Mouse (Mus musculus): ENCODE results near the gene Capn7.

Gene Capn7

GRCm38 (mm10) chr14:31336369-31337155, at the start of gene Capn7:
Capn7 (plus strand) TSS chr14:31336638.
- peak; percentile 97 for DNase-seq

DNA sequence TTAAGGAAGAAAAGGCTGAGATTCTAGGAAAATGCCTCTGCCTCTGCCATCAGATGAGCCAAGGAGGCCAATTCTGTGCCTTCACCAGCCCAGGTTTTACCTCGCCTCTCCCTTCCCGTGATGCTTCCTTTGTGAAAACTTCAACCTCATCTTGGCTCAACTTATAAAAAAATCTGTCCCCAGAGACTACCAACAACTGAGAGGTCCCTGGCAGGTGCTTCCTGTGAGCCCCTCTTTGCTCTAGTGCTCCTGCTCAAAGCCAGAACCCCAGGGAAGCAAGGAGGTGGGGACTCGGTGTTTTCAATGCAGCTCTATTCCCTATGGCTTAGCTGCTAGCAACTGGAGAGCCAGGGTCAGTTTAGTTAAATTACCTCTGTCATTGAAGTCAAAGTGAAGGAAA, 23.2 kb upstream of the Capn7 start:
- no peak for DNase-seq

DNA sequence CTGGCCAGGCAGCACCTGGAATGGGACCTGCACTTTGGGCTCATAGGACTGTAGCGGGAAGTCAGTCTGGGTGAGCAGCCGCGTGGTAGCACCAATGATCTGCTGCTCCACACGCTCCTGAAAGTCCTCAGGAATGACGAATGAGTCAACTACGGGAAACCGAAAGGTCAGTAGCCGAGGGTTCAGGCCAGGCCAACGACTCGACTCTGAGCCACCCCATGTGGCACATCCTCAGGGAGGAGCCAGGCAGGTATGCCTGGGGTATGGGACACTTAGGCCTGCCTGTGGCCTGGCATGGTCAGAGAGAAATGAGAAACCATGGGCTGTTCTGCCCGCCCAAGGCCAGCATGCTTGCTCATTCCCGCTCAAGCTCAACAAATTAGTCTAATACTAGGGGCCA, 19.8 kb upstream of the Capn7 start:
- no peak for DNase-seq

DNA sequence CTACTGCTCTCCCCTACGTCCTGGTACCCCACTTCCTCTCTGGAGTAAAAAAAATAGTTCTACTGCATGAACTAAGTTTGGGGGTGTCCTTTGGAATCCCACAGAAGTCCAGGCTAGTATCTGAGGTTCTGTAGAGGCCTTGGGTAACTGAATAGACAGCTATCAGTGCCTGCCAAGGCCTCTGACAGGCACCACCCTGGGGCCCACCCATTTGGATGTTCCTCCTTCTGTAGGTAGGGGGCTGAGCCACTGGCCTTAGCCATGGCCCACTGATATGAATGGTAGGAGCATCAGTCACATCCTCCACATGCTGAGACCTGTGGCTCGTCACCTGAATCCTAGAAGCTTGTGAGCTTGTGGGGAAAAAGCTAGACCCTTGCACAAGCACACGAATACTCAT, 18.7 kb upstream of the Capn7 start:
- no peak for DNase-seq

GRCm38 (mm10) chr14:31319546-31319945, 16.9 kb upstream of the Capn7 start:
- DNase-seq, result no peak

DNA sequence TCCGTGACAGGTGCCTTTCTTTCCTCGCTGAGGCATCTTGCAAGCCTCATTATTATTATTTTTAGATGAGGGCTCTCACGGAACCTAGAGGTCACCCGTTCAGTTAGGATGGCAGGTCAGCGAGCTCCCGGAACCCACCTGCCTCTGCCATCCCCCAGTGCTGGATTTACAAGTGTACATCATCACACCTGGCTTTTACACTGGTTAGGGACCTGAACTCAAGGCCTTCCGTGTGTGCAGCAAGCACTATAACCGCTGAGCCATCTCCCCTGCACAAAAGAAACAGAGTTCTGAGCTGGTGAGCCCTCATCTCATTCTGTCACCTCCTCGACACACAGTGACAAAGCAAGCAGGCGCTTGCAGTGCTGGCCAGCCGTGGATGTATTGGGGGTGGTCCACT, 15.3 kb upstream of the Capn7 start:
- no peak for DNase-seq

DNA sequence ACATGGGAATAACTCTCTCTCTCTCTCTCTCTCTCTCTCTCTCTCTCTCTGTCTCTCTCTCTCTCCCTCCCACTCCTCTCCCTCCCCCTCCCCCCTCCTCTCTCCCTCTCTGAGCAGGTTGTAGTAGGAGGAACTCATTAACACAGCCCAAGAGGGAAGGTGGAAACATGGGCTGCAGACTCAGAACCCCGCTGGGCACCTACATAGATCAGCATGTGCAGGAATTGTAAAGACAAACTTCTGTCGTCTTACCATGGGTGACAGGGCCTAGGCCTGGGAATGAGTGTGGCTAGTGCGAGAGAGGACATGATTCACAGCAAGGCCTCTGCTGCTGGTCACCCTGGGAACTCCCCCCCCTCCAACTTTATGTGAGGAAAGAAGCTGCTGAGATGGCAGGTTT, 14.2 kb upstream of the Capn7 start:
- no peak for DNase-seq

DNA sequence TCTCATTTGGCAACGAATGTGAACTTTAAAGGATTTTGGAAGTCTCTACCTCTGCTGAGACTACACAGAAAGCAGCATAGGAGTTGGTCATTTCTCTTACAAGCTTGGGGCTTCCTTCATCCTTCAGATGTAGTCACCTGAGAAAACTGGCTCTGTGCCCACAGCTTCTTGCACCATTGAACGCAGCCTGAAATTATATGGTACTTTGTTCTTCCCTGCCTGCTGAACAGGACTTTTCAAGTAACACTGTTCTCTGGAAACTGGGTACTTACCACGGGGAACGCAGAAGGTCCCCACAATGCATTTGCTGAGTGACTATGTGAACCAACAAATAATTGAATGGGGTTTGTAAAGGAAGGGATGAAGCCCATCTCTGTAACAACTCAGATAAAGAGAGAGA, 13.2 kb upstream of the Capn7 start:
- no peak for DNase-seq

DNA sequence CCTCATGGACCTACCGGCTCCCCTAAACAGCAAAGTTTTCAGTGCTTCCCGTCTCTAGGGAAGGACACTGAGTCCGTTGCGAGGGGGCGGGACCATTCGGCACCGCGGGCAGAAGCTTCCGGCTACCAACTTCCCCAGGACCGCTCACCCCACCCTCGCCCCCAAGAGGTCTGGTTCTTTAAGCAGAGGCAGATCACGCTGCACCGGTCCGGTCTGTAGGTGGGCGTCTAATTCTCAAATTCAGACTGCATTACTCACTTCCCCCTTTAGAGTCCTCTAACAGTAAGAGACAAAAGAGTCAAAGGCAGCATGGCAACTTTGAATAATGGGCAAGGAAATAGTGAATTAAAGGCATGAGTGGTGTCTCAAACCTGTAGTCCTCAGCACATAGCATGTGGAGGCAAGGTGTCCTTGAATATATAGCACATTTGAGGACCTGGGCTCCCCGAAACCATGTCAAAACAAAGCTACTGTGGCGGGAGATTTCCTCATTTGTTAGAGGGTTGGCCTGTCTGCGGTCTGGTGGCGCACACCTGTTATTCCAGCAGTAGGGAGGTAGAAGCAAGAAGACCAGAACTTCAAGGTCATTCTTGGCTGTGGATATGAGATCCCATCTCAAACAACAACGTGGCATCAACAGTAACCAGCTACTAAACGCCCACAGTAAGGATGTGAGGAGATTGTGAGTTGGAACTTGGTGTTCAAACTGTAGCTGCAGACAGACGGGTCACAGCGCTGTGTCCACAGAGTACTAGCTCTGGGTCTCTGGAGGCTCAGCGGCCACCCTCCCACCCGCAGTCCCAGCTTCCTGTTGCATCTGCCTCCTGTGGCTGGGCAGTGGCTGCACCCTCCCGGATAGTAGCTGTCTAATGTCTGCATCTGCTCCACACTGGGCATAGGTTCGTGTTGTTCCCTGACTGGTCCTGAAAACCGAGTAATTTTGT, 12.3 kb upstream of the Capn7 start, which contains the start of gene Dnah1:
Gene Dnah1 (minus strand): TSS at position 48 of the 944 bp plus-strand sequence.
- no peak for DNase-seq

DNA sequence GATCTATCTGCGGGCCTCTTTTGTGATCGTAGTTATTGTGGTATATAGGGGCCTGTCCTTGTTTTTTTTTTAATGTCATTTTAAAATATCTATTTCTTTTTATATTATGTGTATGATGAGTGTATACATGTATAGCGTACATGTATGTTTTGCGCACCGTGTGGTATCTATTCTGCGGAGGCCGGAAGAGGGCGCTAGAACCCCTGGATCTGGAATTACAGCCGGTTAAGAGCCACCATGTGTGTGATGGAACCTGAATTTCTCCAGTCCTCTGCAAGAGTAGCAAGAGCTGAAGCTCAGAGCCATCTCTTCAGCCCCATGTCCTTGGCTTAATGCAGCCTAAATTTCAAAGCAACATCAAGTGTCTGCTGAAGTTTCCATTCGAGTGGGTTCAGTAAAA, 11.6 kb upstream of the Capn7 start:
- DNase-seq, result no peak

DNA sequence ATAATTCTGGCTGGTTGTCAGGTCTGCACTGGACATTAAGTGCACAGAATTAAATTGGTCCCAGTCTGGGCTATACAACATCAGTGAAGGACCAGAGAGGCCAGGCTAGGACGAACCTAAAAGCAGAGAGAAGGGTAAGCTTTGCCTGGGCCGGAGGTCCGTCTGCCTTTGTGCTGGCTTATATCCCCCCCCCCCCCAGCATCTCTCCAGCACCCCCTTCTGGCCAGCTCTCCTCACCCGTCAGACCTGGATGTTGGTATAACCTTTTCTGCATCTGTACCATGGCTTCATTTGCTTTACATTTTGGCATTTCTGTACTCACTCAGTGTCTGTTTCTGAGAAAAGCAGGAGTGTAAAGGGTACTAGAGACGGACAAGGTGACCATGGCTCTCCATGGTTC, 10.9 kb upstream of the Capn7 start:
- DNase-seq, result no peak

- no peak for DNase-seq
Measured at GRCm38 (mm10) chr14:31326770-31327169, 9.7 kb upstream of the Capn7 start.

GRCm38 (mm10) chr14:31327196-31327595, 9.2 kb upstream of the Capn7 start:
- no peak for DNase-seq

DNA sequence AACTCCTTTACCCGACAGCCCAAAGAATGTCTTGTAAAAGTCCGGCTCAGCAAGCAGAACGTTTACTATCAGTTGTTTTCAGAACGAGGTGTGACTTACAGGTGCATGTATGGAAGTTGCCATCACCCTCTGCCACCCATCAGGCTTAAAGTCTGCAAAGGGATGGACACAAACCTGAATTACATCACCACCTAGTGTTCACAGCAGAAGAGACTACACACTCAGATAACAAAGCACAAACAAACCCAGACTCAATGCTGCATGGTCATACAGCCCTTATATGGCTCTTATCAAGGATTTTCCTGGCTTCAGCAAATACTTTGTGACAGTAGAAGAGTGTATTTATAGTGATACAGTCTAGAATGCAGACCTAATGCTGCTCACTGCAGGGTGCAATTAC, 8.8 kb upstream of the Capn7 start:
- DNase-seq, result no peak

GRCm38 (mm10) chr14:31329741-31330140, 6.7 kb upstream of the Capn7 start:
- DNase-seq, result no peak

- DNase-seq, result no peak
Measured at GRCm38 (mm10) chr14:31330957-31331356, 5.5 kb upstream of the Capn7 start.

- no peak for DNase-seq
Measured at GRCm38 (mm10) chr14:31335765-31336164, 673 bp upstream of the Capn7 start.

DNA sequence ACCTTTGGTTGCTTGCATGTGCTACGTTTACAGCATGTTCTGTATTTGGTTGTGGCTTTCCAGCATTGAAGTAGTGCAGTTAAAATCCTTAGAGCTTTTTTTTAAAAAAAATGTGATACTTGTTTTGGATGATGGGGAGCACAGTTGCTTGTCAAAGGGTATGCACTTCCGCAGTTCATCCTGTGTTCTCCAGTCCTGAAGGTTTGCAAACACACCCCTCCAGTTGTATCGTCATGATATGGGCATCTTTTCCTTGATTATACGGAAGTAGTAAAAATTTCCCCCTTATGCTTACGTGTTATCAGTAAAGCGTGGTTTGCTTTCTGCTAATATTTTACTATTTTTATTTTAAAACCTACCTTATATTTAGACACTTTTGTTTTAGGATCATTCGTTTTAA, 968 bp downstream of the Capn7 start:
- DNase-seq, result no peak

GRCm38 (mm10) chr14:31337947-31338346, 1.5 kb downstream of the Capn7 start:
- DNase-seq, result no peak

- DNase-seq, result no peak
Measured at GRCm38 (mm10) chr14:31343241-31343640, 6.8 kb downstream of the Capn7 start.

DNA sequence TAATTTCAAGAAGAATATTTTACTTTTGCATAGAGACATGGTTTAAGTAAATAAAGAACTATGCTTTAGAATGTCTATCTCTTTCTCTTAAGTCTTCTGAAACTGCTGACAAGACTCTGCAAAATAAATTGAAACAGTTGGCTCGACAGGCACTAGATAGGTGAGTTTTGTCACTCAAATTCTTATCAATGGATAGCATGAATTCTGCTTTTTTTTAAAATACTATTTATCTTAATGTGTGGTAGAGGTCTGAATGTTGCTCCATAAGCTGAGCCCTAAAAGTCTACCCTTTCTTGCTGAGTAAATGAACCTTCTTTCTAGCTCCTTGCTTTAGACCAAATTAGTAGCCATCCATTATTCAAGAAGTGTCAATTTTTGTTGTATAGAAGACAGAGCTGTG, 8.9 kb downstream of the Capn7 start:
- no peak for DNase-seq

DNA sequence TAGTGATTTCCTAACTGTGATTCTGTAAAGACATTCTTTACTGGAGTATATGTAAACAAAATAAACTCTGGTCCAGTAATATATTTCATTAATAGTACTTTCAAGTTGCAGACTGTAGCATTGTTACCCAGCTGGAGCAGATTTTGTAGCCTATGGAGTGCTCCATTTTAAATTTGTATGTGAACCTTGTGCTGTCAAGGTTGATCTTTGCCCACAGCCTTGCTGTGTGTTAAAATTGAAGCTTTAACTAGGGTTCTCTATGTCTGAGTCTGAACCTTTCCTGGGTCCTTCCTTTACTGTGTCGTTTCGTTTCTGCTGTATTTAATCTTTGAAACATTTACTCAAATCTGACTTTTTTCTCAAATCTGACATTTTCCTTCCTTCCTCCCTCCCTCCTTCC, 25.8 kb downstream of the Capn7 start:
- no peak for DNase-seq

GRCm38 (mm10) chr14:31364589-31364988, 28.2 kb downstream of the Capn7 start:
- no peak for DNase-seq

DNA sequence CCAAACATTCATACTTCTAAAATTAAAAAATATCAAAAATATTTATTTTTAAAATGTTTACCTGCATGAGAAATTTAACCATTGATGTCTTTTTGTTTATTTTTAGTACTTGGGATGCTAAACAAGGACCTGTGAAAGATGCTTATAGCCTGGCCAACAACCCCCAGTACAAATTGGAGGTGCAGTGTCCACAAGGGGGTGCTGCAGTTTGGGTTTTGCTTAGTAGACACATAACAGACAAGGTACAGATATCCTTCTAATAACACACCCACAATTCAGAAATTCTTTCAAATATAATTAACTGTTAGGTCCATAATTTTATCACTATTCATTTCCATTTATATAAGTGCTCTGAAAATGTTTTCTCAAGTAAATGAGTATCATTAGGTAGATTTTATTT, 28.9 kb downstream of the Capn7 start:
- no peak for DNase-seq

Measured in right cerebral cortex, postnatal 25 days (tissue).